Mouse (Mus musculus) limb, embryonic 14.5 days (tissue): Measurements from ENCODE around the gene Prg2. TPM values are rescaled to one million over a fixed set of nuclear protein-coding genes. Genes with fewer than 3 reads are reported as not detected.

Source experiments
- ATAC-seq: fragments of 200-750 bp; cut with Nextera tagmentation; 2 replicates; pipeline ENCODE4 v1.8.0; 2017; ENCODE audit warnings: low read depth, moderate number of reproducible peaks, moderate TSS enrichment; ENCODE audit not compliant: low FRiP score
- DNase-seq: peaks from one replicate; pipeline ENCODE4 v3.0.0-alpha.2; 2015; ENCODE audit warnings: low spot score
- H3K27ac ChIP-seq: fragments of 300-500 bp; sonication (generic); replicated peaks from 2 replicates; pipeline ENCODE4 v1.5.1; 2014; ENCODE audit warnings: low read depth, mild to moderate bottlenecking, low read length, moderate library complexity, mixed read lengths
- H3K27me3 ChIP-seq: fragments of 300-500 bp; sonication (generic); 2 replicates; pipeline ENCODE4 v1.6.1; 2014; ENCODE audit warnings: low read length, mixed read lengths; ENCODE audit not compliant: control insufficient read depth, insufficient read depth
- H3K36me3 ChIP-seq: fragments of 300-500 bp; sonication (generic); 2 replicates; pipeline ENCODE4 v1.6.1; 2014; ENCODE audit warnings: mild to moderate bottlenecking, low read length, moderate library complexity, mixed read lengths; ENCODE audit not compliant: control insufficient read depth, insufficient read depth
- H3K4me1 ChIP-seq: fragments of 300-500 bp; sonication (generic); 2 replicates; pipeline ENCODE4 v1.6.1; 2014; ENCODE audit warnings: antibody characterized with exemption, low read length, mixed read lengths; ENCODE audit not compliant: control insufficient read depth, insufficient read depth
- H3K4me2 ChIP-seq: fragments of 300-500 bp; sonication (generic); replicated peaks from 2 replicates; pipeline ENCODE4 v1.6.1; 2014; ENCODE audit warnings: low read depth, mild to moderate bottlenecking, low read length, moderate library complexity; ENCODE audit not compliant: severe bottlenecking
- H3K4me3 ChIP-seq: fragments of 300-500 bp; sonication (generic); replicated peaks from 2 replicates; pipeline ENCODE4 v1.5.1; 2014; ENCODE audit warnings: low read length
- H3K9ac ChIP-seq: fragments of 300-500 bp; sonication (generic); 2 replicates; pipeline ENCODE4 v1.6.1; 2014; ENCODE audit warnings: mild to moderate bottlenecking, low read depth, low read length, moderate library complexity; ENCODE audit not compliant: severe bottlenecking
- H3K9me3 ChIP-seq: fragments of 300-500 bp; sonication (generic); 2 replicates; pipeline ENCODE4 v1.6.1; 2016; ENCODE audit warnings: low read length; ENCODE audit not compliant: control insufficient read depth
- POLR2A ChIP-seq: fragments of 200-500 bp; IDR thresholded peaks from 2 replicates; pipeline ENCODE4 v1.8.0; 2012; ENCODE audit warnings: inconsistent platforms, mild to moderate bottlenecking, moderate library complexity, borderline replicate concordance; ENCODE audit not compliant: insufficient read depth, insufficient read length; ENCODE audit errors: extremely low read depth
- WGBS: fragments of 180-500 bp; shearing (Covaris S2); extraction: QIAGEN DNeasy Blood & Tissue Kit; methylation state at CpG from one replicate; pipeline ENCODE4 v1.1.7; 2014; 5-methylcytosine and 5-hydroxymethylcytosine counted together
- polyA plus RNA-seq, 2 experiments: library from polyadenylated mRNA; depleted of rRNA in 1 of 2; stranded (reverse) in 1 of 2; unstranded in 1 of 2; fragments of >200 nt; fragmentation: Nextera tagmentation in 1 of 2; extraction: Ambion mirVana in 1 of 2; gene quantifications; 2 replicates each; pipeline versions ENCODE4 v1.2.1 to v1.2.3; 2012 to 2014

Gene Prg2
- polyA plus RNA-seq, 2 experiments: 0.80 TPM; not detected in 1

- H3K27me3 ChIP-seq: no peaks in the 10 kb centered on the region
- H3K9me3 ChIP-seq: no peaks in the 10 kb centered on the region
- 53% methylated on average over 3 of the region's 3 CpGs for WGBS
- no peak for DNase-seq
- TF ChIP-seq POLR2A: no peak
- peak overlapping the region; percentile 22 for H3K9ac ChIP-seq
- H3K27ac ChIP-seq: no peak overlapping the region
- ATAC-seq: no peak
- peaks cover 7% of the 10 kb centered on the region for H3K4me1 ChIP-seq
- H3K4me2 ChIP-seq: peak overlapping the region; percentile 53
- H3K4me3 ChIP-seq: peak overlapping the region; percentile 45
- H3K36me3 ChIP-seq: peaks cover 9% of the 10 kb centered on the region; the same call in 1 of the 2 replicates
Measured at GRCm38 (mm10) chr2:84937491-84938150, 42.6 kb upstream of the Prg2 start.

- H3K4me2 ChIP-seq: 0 out of 2 replicates have a peak overlapping the region, but pooled peaks have one; percentile 53
- H3K4me1 ChIP-seq: peaks cover 7% of the 10 kb centered on the region
- H3K9me3 ChIP-seq: no peaks in the 10 kb centered on the region
- H3K9ac ChIP-seq: no peak overlapping the region
- peaks cover 9% of the 10 kb centered on the region; the same call in 1 of the 2 replicates for H3K36me3 ChIP-seq
- WGBS: 80% methylated on average over 5 of the region's 5 CpGs
- DNase-seq (no peak), ATAC-seq (no peak)
- no peak overlapping the region for H3K27ac ChIP-seq
- H3K27me3 ChIP-seq: no peaks in the 10 kb centered on the region
- peak overlapping the region; percentile 45; the same call in 1 of the 2 replicates for H3K4me3 ChIP-seq
- TF ChIP-seq POLR2A: no peak
Measured at GRCm38 (mm10) chr2:84938249-84938946, 41.9 kb upstream of the Prg2 start.

DNA sequence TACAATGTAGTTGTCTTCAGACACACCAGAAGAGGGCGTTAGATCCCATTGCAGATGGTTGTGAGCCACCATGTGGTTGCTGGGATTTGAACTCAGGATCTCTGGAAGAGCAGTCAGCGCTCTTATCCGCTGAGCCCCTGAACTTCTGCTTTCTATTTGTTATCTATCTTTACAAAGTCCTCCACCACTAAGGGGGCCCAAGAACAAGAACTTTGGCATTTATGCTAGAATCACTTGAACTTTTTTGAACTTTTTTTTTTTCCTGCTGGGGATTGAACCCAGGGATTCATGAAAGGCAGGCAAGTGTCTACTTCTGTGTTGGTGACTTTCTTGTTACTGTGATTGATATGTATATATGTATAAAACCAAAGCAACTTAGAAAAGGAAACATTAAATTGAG is 41.0 kb upstream of the Prg2 start:
- Histone ChIP-seq H3K4me1 (peaks cover 7% of the 10 kb centered on the region), H3K4me2 (no peak overlapping the region), H3K36me3 (peaks cover 9% of the 10 kb centered on the region; the same call in 1 of the 2 replicates), H3K27ac (no peak overlapping the region), H3K9me3 (no peaks in the 10 kb centered on the region), H3K4me3 (no peak overlapping the region), H3K9ac (no peak overlapping the region), H3K27me3 (no peaks in the 10 kb centered on the region)
- ATAC-seq (no peak), DNase-seq (no peak)
- TF ChIP-seq POLR2A: no peak
- 90% methylated on average over 3 of the region's 3 CpGs for WGBS

GRCm38 (mm10) chr2:84939711-84940110 is 40.5 kb upstream of the Prg2 start:
- no peak for TF ChIP-seq POLR2A
- ATAC-seq (no peak), DNase-seq (no peak)
- H3K27me3 ChIP-seq: no peaks in the 10 kb centered on the region
- no peak overlapping the region for H3K4me2 ChIP-seq
- no peak overlapping the region for H3K27ac ChIP-seq
- WGBS: 92% methylated on average over 6 of the region's 6 CpGs
- H3K4me1 ChIP-seq: peaks cover 7% of the 10 kb centered on the region
- H3K9ac ChIP-seq: no peak overlapping the region
- peaks cover 11% of the 10 kb centered on the region for H3K36me3 ChIP-seq
- no peaks in the 10 kb centered on the region for H3K9me3 ChIP-seq
- no peak overlapping the region for H3K4me3 ChIP-seq

DNA sequence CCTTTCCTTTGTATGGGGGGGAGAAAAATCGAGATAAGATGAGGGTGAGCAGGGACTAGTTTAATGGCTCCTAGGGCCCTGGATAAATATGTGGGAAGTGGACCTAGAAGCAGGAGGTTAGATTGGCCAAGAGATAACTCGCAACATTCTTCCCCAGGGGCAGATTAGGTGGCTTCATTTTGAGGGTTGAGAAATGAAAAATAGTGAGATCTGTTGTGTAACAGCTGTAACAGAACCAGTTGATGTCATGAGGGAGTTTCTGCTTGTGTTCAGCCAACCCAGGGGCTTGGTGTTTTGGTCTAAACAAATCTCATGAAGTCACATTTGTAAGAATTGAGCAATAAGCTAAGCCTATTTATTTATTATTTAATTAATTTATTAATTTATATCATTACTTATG is 38.9 kb upstream of the Prg2 start:
- TF ChIP-seq POLR2A: no peak
- Histone ChIP-seq H3K4me1 (peaks cover 7% of the 10 kb centered on the region), H3K36me3 (peaks cover 24% of the 10 kb centered on the region), H3K9ac (no peak overlapping the region), H3K27me3 (no peaks in the 10 kb centered on the region), H3K27ac (no peak overlapping the region), H3K4me3 (no peak overlapping the region), H3K9me3 (no peaks in the 10 kb centered on the region), H3K4me2 (no peak overlapping the region)
- no peak for ATAC-seq
- no peak for DNase-seq
- WGBS: 73% methylated on average over 2 of the region's 2 CpGs
